15 mouse cellular contexts compared by ENCODE assay signal in genomic region chr15:85538170-85538569, GRCm38 (mm10). TPM values are rescaled to one million over a fixed set of nuclear protein-coding genes. Genes with fewer than 3 reads are reported as not detected.
DNase-seq lines count a peak whose midpoint lies in the region; ATAC-seq and TF ChIP-seq lines count a peak whose summit lies in the region.
"Had no signal": no experiment of that assay in that cellular context is flagged by ENCODE, and none has a peak within 500 bp of the region (broad histone marks: within the 10 kb centered on the region; RNA-seq: fewer than 3 reads in every experiment).

No protein-coding gene starts in this region.

- no peaks in the 10 kb centered on the region for H3K36me3 ChIP-seq in hindbrain, postnatal 0 days (ENCODE audit: insufficient read depth, low read length)
- no peaks in the 10 kb centered on the region for H3K36me3 ChIP-seq in heart, embryonic 11.5 days (ENCODE audit: control insufficient read depth, insufficient read depth, low read length)
- H3K36me3 ChIP-seq: heart, embryonic 10.5 days; limb, embryonic 12.5 days had no signal

- H3K9ac ChIP-seq in hindbrain, postnatal 0 days (replicated peaks; ENCODE audit: low read length), result no peak overlapping the region
- H3K9ac ChIP-seq in heart, embryonic 11.5 days (ENCODE audit: low read depth, low read length), result no peak overlapping the region
- H3K9ac ChIP-seq: limb, embryonic 12.5 days had no signal

- no peak overlapping the region for H3K27ac ChIP-seq in hindbrain, postnatal 0 days
- no peak overlapping the region for H3K27ac ChIP-seq in heart, embryonic 11.5 days (ENCODE audit: low read depth, low read length)
- H3K27ac ChIP-seq: heart, embryonic 10.5 days; limb, embryonic 12.5 days had no signal

- 34% methylated on average over 11 of the region's 11 CpGs for WGBS in hindbrain, postnatal 0 days
- WGBS in heart, embryonic 11.5 days (ENCODE audit: insufficient replicate concordance), result 60% methylated on average over 11 of the region's 11 CpGs

- H3K4me2 ChIP-seq in hindbrain, postnatal 0 days (ENCODE audit: low read depth, low read length), result no peak overlapping the region
- no peak overlapping the region for H3K4me2 ChIP-seq in heart, embryonic 11.5 days
- H3K4me2 ChIP-seq: limb, embryonic 12.5 days had no signal

- H3K27me3 ChIP-seq in hindbrain, postnatal 0 days (ENCODE audit: insufficient read depth, low read length), result no peaks in the 10 kb centered on the region
- peaks cover 11% of the 10 kb centered on the region for H3K27me3 ChIP-seq in heart, embryonic 11.5 days (ENCODE audit: control insufficient read depth, insufficient read depth, low read length)

- H3K4me3 ChIP-seq in hindbrain, postnatal 0 days (ENCODE audit: low read length), result no peak overlapping the region
- no peak overlapping the region for H3K4me3 ChIP-seq in heart, embryonic 11.5 days (ENCODE audit: low read depth, low read length)
- H3K4me3 ChIP-seq: heart, embryonic 10.5 days; limb, embryonic 12.5 days had no signal

- DNase-seq in retina, embryonic 14.5 days (ENCODE audit: low spot score), result peak; percentile 28
- DNase-seq in retina, postnatal 1 day, result no peak
- DNase-seq in hindbrain, postnatal 0 days (ENCODE audit: low spot score), result peak; percentile 18
- peak; percentile 54 to 89 for DNase-seq in kidney, postnatal 25 days
- no peak for DNase-seq in gastrocnemius, adult 18-20 months (ENCODE audit: low spot score)
- no peak for DNase-seq in spleen, postnatal 36 days (ENCODE audit: low spot score in 2 of 2)
- DNase-seq: adrenal gland, postnatal 25 days had no signal

- no peaks in the 10 kb centered on the region for H3K9me3 ChIP-seq in hindbrain, postnatal 0 days (ENCODE audit: low read length)
- no peaks in the 10 kb centered on the region for H3K9me3 ChIP-seq in heart, embryonic 11.5 days (replicated peaks; ENCODE audit: control insufficient read depth, low read length)
- H3K9me3 ChIP-seq: heart, embryonic 10.5 days; limb, embryonic 12.5 days had no signal

- TF ChIP-seq CTCF in hindbrain, postnatal 0 days (IDR thresholded peaks at IDR 0.05; ENCODE audit: low read depth), result peak; percentile 28; the same call in 1 of the 2 replicates

- no peak for ATAC-seq in hindbrain, postnatal 0 days
- ATAC-seq in heart, embryonic 11.5 days (replicated peaks; ENCODE audit: insufficient number of reproducible peaks, low FRiP score, low TSS enrichment), result no peak
- ATAC-seq: CD4-positive, CD25-positive, alpha-beta regulatory T cell, adult 4 months had no signal

- H3K4me1 ChIP-seq in hindbrain, postnatal 0 days (ENCODE audit: insufficient read depth, low read length), result no peaks in the 10 kb centered on the region
- H3K4me1 ChIP-seq in heart, embryonic 11.5 days (ENCODE audit: control insufficient read depth, insufficient read depth, low read length), result 0 out of 2 replicates have a peak, but pooled peaks cover 4% of the 10 kb centered on the region

RNA-seq across cellular contexts. Expression of gene 7530416G11Rik, which starts 35.1 kb away (rescaled TPM):
- not detected in 2 replicates for total RNA-seq in hindbrain, postnatal 0 days (2014; rRNA removed)
- polyA plus RNA-seq in hindbrain, postnatal 0 days (2015; fragmentation: Nextera tagmentation; extraction: Ambion mirVana), result not detected in 2 replicates
- not detected for total RNA-seq in gastrocnemius, adult 18-20 months (2021)
- polyA plus RNA-seq in heart, embryonic 11.5 days (2014; fragmentation: Nextera tagmentation; extraction: Ambion mirVana), result not detected in 2 replicates
- total RNA-seq: adrenal gland, postnatal 25 days; common myeloid progenitor, adult 5-6 weeks; layer of hippocampus, postnatal 14 days; megakaryocyte-erythroid progenitor cell, adult 5-6 weeks had no signal
- polyA plus RNA-seq: CD4-positive, CD25-positive, alpha-beta regulatory T cell, adult 4 months; heart, embryonic 10.5 days; limb, embryonic 12.5 days; lung, embryonic 16.5 days had no signal

RNA-seq across cellular contexts. Expression of gene Wnt7b, which starts 44.1 kb away (rescaled TPM):
- 56.6 and 63.1 TPM in 2 replicates for total RNA-seq in hindbrain, postnatal 0 days (2014; rRNA removed)
- polyA plus RNA-seq in hindbrain, postnatal 0 days (2015; fragmentation: Nextera tagmentation; extraction: Ambion mirVana), result 26.0 and 27.2 TPM in 2 replicates
- under 1 TPM in 1 of 2 experiments, not detected in 1; 0.07 TPM for total RNA-seq in gastrocnemius, adult 18-20 months (2021)
- 0.52 and 1.5 TPM in 2 replicates for polyA plus RNA-seq in heart, embryonic 11.5 days (2014; fragmentation: Nextera tagmentation; extraction: Ambion mirVana)
- total RNA-seq: common myeloid progenitor, adult 5-6 weeks; megakaryocyte-erythroid progenitor cell, adult 5-6 weeks had no signal
- polyA plus RNA-seq: CD4-positive, CD25-positive, alpha-beta regulatory T cell, adult 4 months had no signal

Comparison
In these comparisons a context has a peak if more than half of its experiments do, and no peak if none do; other contexts are left out.
1. DNase-seq: peak in retina, embryonic 14.5 days (single experiment), hindbrain, postnatal 0 days (single experiment) and kidney, postnatal 25 days (2 of 2); none in retina, postnatal 1 day (single experiment), gastrocnemius, adult 18-20 months (single experiment) and spleen, postnatal 36 days (0 of 2).
2. RNA of gene Wnt7b, which starts 44.1 kb away (total RNA-seq): 56.6 to 63.1 TPM in hindbrain, postnatal 0 days; 0.07 TPM in gastrocnemius, adult 18-20 months; every median in the first group is over 10 times any median in the second.